In genomic region chr3:116129841-116130595, GRCm38 (mm10) we compare ENCODE assay signal across 9 mouse cellular contexts. TPM values are rescaled to one million over a fixed set of nuclear protein-coding genes. Genes with fewer than 3 reads are reported as not detected.
DNase-seq lines count a peak whose midpoint lies in the region; ATAC-seq and TF ChIP-seq lines count a peak whose summit lies in the region.
"Had no signal": no experiment of that assay in that cellular context is flagged by ENCODE, and none has a peak within 500 bp of the region (broad histone marks: within the 10 kb centered on the region; RNA-seq: fewer than 3 reads in every experiment).

No protein-coding gene starts in this region.

- TF ChIP-seq POLR2A in lung, adult 2 months (IDR thresholded peaks at IDR 0.05; ENCODE audit: borderline replicate concordance, extremely low read depth, low read depth, low read length): no peak

- DNase-seq in heart, postnatal 14 days: no peak
- DNase-seq in lung, postnatal 0 days (ENCODE audit: low spot score): no peak
- no peak for DNase-seq in lung, adult 2 months
- no peak for DNase-seq in embryonic facial prominence, embryonic 14.5 days (ENCODE audit: low spot score)
- DNase-seq in urinary bladder, postnatal 4 days (ENCODE audit: low spot score in 2 of 2): no peak
- no peak for DNase-seq in thymus, postnatal 0 days (ENCODE audit: low spot score)

- no peaks in the 10 kb centered on the region for H3K9me3 ChIP-seq in heart, embryonic 16.5 days (replicated peaks; ENCODE audit: control insufficient read depth, low read length)
- H3K9me3 ChIP-seq in lung, postnatal 0 days (ENCODE audit: low read length): no peaks in the 10 kb centered on the region
- H3K9me3 ChIP-seq in embryonic facial prominence, embryonic 14.5 days (ENCODE audit: control insufficient read depth, low read length): no peaks in the 10 kb centered on the region
- H3K9me3 ChIP-seq: G1E had no signal

- no peak overlapping the region for H3K4me3 ChIP-seq in heart, embryonic 16.5 days (ENCODE audit: low read length)
- peak overlapping the region; percentile 38; the same call in 1 of the 2 replicates for H3K4me3 ChIP-seq in lung, postnatal 0 days (ENCODE audit: low read depth, low read length)
- no peak overlapping the region for H3K4me3 ChIP-seq in lung, adult 2 months (replicated peaks; ENCODE audit: extremely low read depth, low read depth, low read length)
- no peak overlapping the region for H3K4me3 ChIP-seq in embryonic facial prominence, embryonic 14.5 days (ENCODE audit: low read depth, low read length)

- peaks cover 9% of the 10 kb centered on the region; the same call in 1 of the 2 replicates for H3K4me1 ChIP-seq in heart, embryonic 16.5 days (ENCODE audit: control insufficient read depth, insufficient read depth, low read length)
- peaks cover 3% of the 10 kb centered on the region; the same call in 1 of the 2 replicates for H3K4me1 ChIP-seq in lung, postnatal 0 days (ENCODE audit: insufficient read depth, low read depth, low read length)
- no peaks in the 10 kb centered on the region for H3K4me1 ChIP-seq in lung, adult 2 months (ENCODE audit: control insufficient read depth, insufficient read depth, low read length)
- peaks cover 14% of the 10 kb centered on the region for H3K4me1 ChIP-seq in embryonic facial prominence, embryonic 14.5 days (ENCODE audit: control insufficient read depth, insufficient read depth, low read length)

- ATAC-seq in heart, embryonic 16.5 days (replicated peaks; ENCODE audit: extremely low read depth, insufficient read depth, low FRiP score): no peak
- no peak for ATAC-seq in lung, postnatal 0 days
- no peak for ATAC-seq in embryonic facial prominence, embryonic 14.5 days (ENCODE audit: low read depth)
- peak; percentile 53 for ATAC-seq in megakaryocyte progenitor cell, adult 5-6 weeks (replicated peaks; ENCODE audit: poor library complexity)

- H3K4me2 ChIP-seq in heart, embryonic 16.5 days (ENCODE audit: low read depth, low read length): peak overlapping the region; percentile 59
- peak overlapping the region; percentile 46; the same call in 1 of the 2 replicates for H3K4me2 ChIP-seq in lung, postnatal 0 days (replicated peaks; ENCODE audit: low read depth, low read length)
- peak overlapping the region; percentile 66; the same call in 1 of the 2 replicates for H3K4me2 ChIP-seq in embryonic facial prominence, embryonic 14.5 days (ENCODE audit: low read depth, low read length)

- no peaks in the 10 kb centered on the region; the same call in 1 of the 2 replicates for H3K36me3 ChIP-seq in heart, embryonic 16.5 days (ENCODE audit: control insufficient read depth, insufficient read depth)
- no peaks in the 10 kb centered on the region for H3K36me3 ChIP-seq in lung, postnatal 0 days (ENCODE audit: insufficient read depth, low read length)
- H3K36me3 ChIP-seq in embryonic facial prominence, embryonic 14.5 days (ENCODE audit: control insufficient read depth, insufficient read depth, low read length): no peaks in the 10 kb centered on the region
- H3K36me3 ChIP-seq: G1E had no signal

- no peak for TF ChIP-seq EP300 in lung, postnatal 0 days (IDR thresholded peaks at IDR 0.05)

- no peak for TF ChIP-seq CTCF in lung, postnatal 0 days (IDR thresholded peaks at IDR 0.05)
- TF ChIP-seq CTCF in lung, adult 2 months (IDR thresholded peaks at IDR 0.05; ENCODE audit: insufficient read depth, low read length): no peak

- H3K9ac ChIP-seq in heart, embryonic 16.5 days (ENCODE audit: low read length): no peak overlapping the region
- no peak overlapping the region for H3K9ac ChIP-seq in lung, postnatal 0 days (replicated peaks; ENCODE audit: low read depth)
- H3K9ac ChIP-seq in embryonic facial prominence, embryonic 14.5 days (ENCODE audit: low read depth, low read length): no peak overlapping the region

- no peaks in the 10 kb centered on the region for H3K27me3 ChIP-seq in heart, embryonic 16.5 days (ENCODE audit: control insufficient read depth, insufficient read depth, low read length)
- H3K27me3 ChIP-seq in lung, postnatal 0 days (replicated peaks; ENCODE audit: insufficient read depth, low read length): no peaks in the 10 kb centered on the region
- H3K27me3 ChIP-seq in embryonic facial prominence, embryonic 14.5 days (replicated peaks; ENCODE audit: control insufficient read depth, insufficient read depth, low read length): no peaks in the 10 kb centered on the region

- no peak overlapping the region for H3K27ac ChIP-seq in heart, embryonic 16.5 days (ENCODE audit: low read length)
- no peak overlapping the region for H3K27ac ChIP-seq in lung, postnatal 0 days (ENCODE audit: low read length)
- no peak overlapping the region for H3K27ac ChIP-seq in embryonic facial prominence, embryonic 14.5 days (replicated peaks; ENCODE audit: low read depth, low read length)

- WGBS in heart, embryonic 16.5 days: 39% methylated on average over 4 of the region's 4 CpGs
- WGBS in lung, postnatal 0 days: 21% methylated on average over 4 of the region's 4 CpGs
- WGBS in lung, adult 2 months: 22% methylated on average over 4 of the region's 4 CpGs
- WGBS in embryonic facial prominence, embryonic 14.5 days: 37% methylated on average over 4 of the region's 4 CpGs

- intact Hi-C loops in heart, postnatal 14 days (cut with DNase I): loop anchor here (5.0 kb wide), 1 partner anchor 82 kb away; no protein-coding TSS in a partner anchor

RNA-seq across cellular contexts. Expression of gene Vcam1, which starts 0.5 kb away (rescaled TPM):
- 94.8 and 97.3 TPM in 2 replicates for polyA plus RNA-seq in heart, embryonic 16.5 days (2015; fragmentation: Nextera tagmentation; extraction: Ambion mirVana)
- total RNA-seq in heart, postnatal 14 days (2021): 10 to 100 TPM; 11.4 to 14.2 TPM
- 54.1 and 55.0 TPM in 2 replicates for polyA plus RNA-seq in lung, postnatal 0 days (2015; fragmentation: Nextera tagmentation; extraction: Ambion mirVana)
- polyA plus RNA-seq in lung, adult 2 months (2012; rRNA removed): 9.6 and 10.2 TPM in 2 replicates
- 64.7 and 75.6 TPM in 2 replicates for polyA plus RNA-seq in embryonic facial prominence, embryonic 14.5 days (2014; fragmentation: Nextera tagmentation; extraction: Ambion mirVana)
- total RNA-seq in megakaryocyte progenitor cell, adult 5-6 weeks (2015): 28.2 and 42.0 TPM in 2 replicates
- 22.9 and 32.7 TPM in 2 replicates for total RNA-seq in megakaryocyte progenitor cell, adult 5-6 weeks (2017)
- 128 and 129 TPM in 2 replicates for polyA plus RNA-seq in thymus, postnatal 0 days (2015; fragmentation: Nextera tagmentation; extraction: Ambion mirVana)
- polyA plus RNA-seq: G1E had no signal
